ENCODE assay signal across 14 mouse cellular contexts in genomic region chr4:58698828-58699227, GRCm38 (mm10).
DNase-seq lines count a peak whose midpoint lies in the region; ATAC-seq and TF ChIP-seq lines count a peak whose summit lies in the region.
"Had no signal": no experiment of that assay in that cellular context is flagged by ENCODE, and none has a peak within 500 bp of the region (broad histone marks: within the 10 kb centered on the region; RNA-seq: fewer than 3 reads in every experiment).

No protein-coding gene starts in this region.

- TF ChIP-seq CTCF in lung, embryonic 14.5 days (IDR thresholded peaks at IDR 0.05; ENCODE audit: low read depth): no peak

- DNase-seq in heart, adult 18-20 months: peak; percentile 19 to 29
- no peak for DNase-seq in heart, embryonic 10.5 days (ENCODE audit: low spot score)
- DNase-seq in adrenal gland, postnatal 36 days: peak; percentile 29 to 63
- peak; percentile 81 for DNase-seq in lung, embryonic 14.5 days
- DNase-seq in ovary, adult 18-20 months (ENCODE audit: low spot score): no peak
- DNase-seq in right cerebral cortex, postnatal 36 days (ENCODE audit: low spot score in 2 of 2): no peak
- no peak for DNase-seq in thymus, adult 18-20 months
- DNase-seq: cerebellum, postnatal 10 days; midbrain, embryonic 14.5 days had no signal

- H3K4me1 ChIP-seq in heart, embryonic 10.5 days: no peaks in the 10 kb centered on the region
- H3K4me1 ChIP-seq in lung, embryonic 14.5 days (ENCODE audit: insufficient read depth): 0 out of 2 replicates have a peak, but pooled peaks cover 3% of the 10 kb centered on the region
- H3K4me1 ChIP-seq: limb, embryonic 15.5 days had no signal

- H3K4me3 ChIP-seq in heart, embryonic 10.5 days: no peak overlapping the region
- no peak overlapping the region for H3K4me3 ChIP-seq in lung, embryonic 14.5 days (ENCODE audit: low read depth, low read length)
- H3K4me3 ChIP-seq: erythroblast, embryonic 14.5 days; left cerebral cortex, adult 2 months; limb, embryonic 15.5 days had no signal

- H3K9ac ChIP-seq in lung, embryonic 14.5 days: no peak overlapping the region
- H3K9ac ChIP-seq: limb, embryonic 15.5 days had no signal

- no peaks in the 10 kb centered on the region for H3K27me3 ChIP-seq in heart, embryonic 10.5 days (ENCODE audit: insufficient read depth, poor library complexity, severe bottlenecking)
- H3K27me3 ChIP-seq in lung, embryonic 14.5 days (ENCODE audit: insufficient read depth, low read length): no peaks in the 10 kb centered on the region
- H3K27me3 ChIP-seq: limb, embryonic 15.5 days had no signal

- no peaks in the 10 kb centered on the region for H3K36me3 ChIP-seq in heart, embryonic 10.5 days
- H3K36me3 ChIP-seq in lung, embryonic 14.5 days (ENCODE audit: insufficient read depth): no peaks in the 10 kb centered on the region
- H3K36me3 ChIP-seq: limb, embryonic 15.5 days had no signal

- peak; percentile 91 for ATAC-seq in lung, embryonic 14.5 days (ENCODE audit: insufficient read depth)
- ATAC-seq: activated CD4-positive, CD25-positive, alpha-beta regulatory T cell, adult 4 months; hindbrain, embryonic 16.5 days had no signal

- WGBS in heart, embryonic 10.5 days: 59% methylated on average over 5 of the region's 5 CpGs
- WGBS in lung, embryonic 14.5 days: 34% methylated on average over 5 of the region's 5 CpGs

- no peak overlapping the region for H3K4me2 ChIP-seq in lung, embryonic 14.5 days
- H3K4me2 ChIP-seq: limb, embryonic 15.5 days had no signal

- H3K27ac ChIP-seq in heart, embryonic 10.5 days: no peak overlapping the region
- H3K27ac ChIP-seq in lung, embryonic 14.5 days (ENCODE audit: low read depth): no peak overlapping the region
- H3K27ac ChIP-seq: left cerebral cortex, adult 2 months; limb, embryonic 15.5 days had no signal

- H3K9me3 ChIP-seq in heart, embryonic 10.5 days: no peaks in the 10 kb centered on the region
- H3K9me3 ChIP-seq in lung, embryonic 14.5 days (ENCODE audit: low read depth, low read length): no peaks in the 10 kb centered on the region
- H3K9me3 ChIP-seq: limb, embryonic 15.5 days had no signal

Comparison
In these comparisons a context has a peak if more than half of its experiments do, and no peak if none do; other contexts are left out.
1. DNase-seq: peak in heart, adult 18-20 months (2 of 2), adrenal gland, postnatal 36 days (2 of 2) and lung, embryonic 14.5 days (single experiment); none in heart, embryonic 10.5 days (single experiment), ovary, adult 18-20 months (single experiment), right cerebral cortex, postnatal 36 days (0 of 2) and thymus, adult 18-20 months (0 of 2).